Mouse (Mus musculus): ENCODE results near the gene S100a1.

Gene S100a1

GRCm38 (mm10) chr3:90509747-90510123, 4.5 kb downstream of the S100a1 start:
- no peak for DNase-seq (ENCODE audit: low read depth)

- DNase-seq (ENCODE audit: low read depth), result peak; percentile 100
These were observed 5.0 kb downstream of the S100a1 start, which contains the start of gene Chtop for GRCm38 (mm10) chr3:90508950-90509746. Gene Chtop (minus strand): TSS chr3:90509498.

- DNase-seq (ENCODE audit: low read depth), result peak; percentile 57
These were observed 5.8 kb downstream of the S100a1 start for GRCm38 (mm10) chr3:90508287-90508949.

GRCm38 (mm10) chr3:90506362-90506761, 7.8 kb downstream of the S100a1 start:
- DNase-seq (ENCODE audit: low read depth), result no peak

GRCm38 (mm10) chr3:90505216-90505615, 9.0 kb downstream of the S100a1 start:
- no peak for DNase-seq (ENCODE audit: low read depth)

GRCm38 (mm10) chr3:90503444-90503843, 10.7 kb downstream of the S100a1 start:
- DNase-seq (ENCODE audit: low read depth), result no peak

- DNase-seq (ENCODE audit: low read depth), result no peak
These were observed 16.6 kb downstream of the S100a1 start for GRCm38 (mm10) chr3:90497597-90497996.

GRCm38 (mm10) chr3:90495850-90496525, 18.2 kb downstream of the S100a1 start:
- DNase-seq (ENCODE audit: low read depth), result no peak

- no peak for DNase-seq (ENCODE audit: low read depth)
These were observed 20.2 kb downstream of the S100a1 start for GRCm38 (mm10) chr3:90493831-90494540.

- DNase-seq (ENCODE audit: low read depth), result peak; percentile 68
These were observed 22.8 kb downstream of the S100a1 start for GRCm38 (mm10) chr3:90491350-90491749.

GRCm38 (mm10) chr3:90490696-90491256, 23.4 kb downstream of the S100a1 start, which contains the start of gene Snapin:
Gene Snapin (minus strand): TSS chr3:90491033.
- DNase-seq (ENCODE audit: low read depth), result peak; percentile 98

GRCm38 (mm10) chr3:90488576-90488975, 25.6 kb downstream of the S100a1 start:
- DNase-seq (ENCODE audit: low read depth), result peak; percentile 69

GRCm38 (mm10) chr3:90486998-90487397, 27.2 kb downstream of the S100a1 start:
- DNase-seq (ENCODE audit: low read depth), result peak; percentile 36

GRCm38 (mm10) chr3:90475831-90476611, 38.2 kb downstream of the S100a1 start, which contains the start of gene Ilf2:
Gene Ilf2 (plus strand): TSS chr3:90476126.
- peak; percentile 98 for DNase-seq (ENCODE audit: low read depth)

- DNase-seq (ENCODE audit: low read depth), result peak; percentile 45
These were observed 38.9 kb downstream of the S100a1 start for GRCm38 (mm10) chr3:90475151-90475830.

- peak; percentile 68 for DNase-seq (ENCODE audit: low read depth)
These were observed 42.0 kb downstream of the S100a1 start for GRCm38 (mm10) chr3:90472213-90472612.

GRCm38 (mm10) chr3:90467618-90468300, 46.4 kb downstream of the S100a1 start:
- no peak for DNase-seq (ENCODE audit: low read depth)

GRCm38 (mm10) chr3:90466311-90466766, 47.9 kb downstream of the S100a1 start:
- peak; percentile 89 for DNase-seq (ENCODE audit: low read depth)

GRCm38 (mm10) chr3:90465686-90466310, 48.4 kb downstream of the S100a1 start, which contains the start of gene Npr1:
Gene Npr1 (minus strand): TSS chr3:90465866.
- DNase-seq (ENCODE audit: low read depth), result no peak

All from NIH3T3 (cell line).